Mouse (Mus musculus) sigmoid colon, adult 10 weeks (tissue): ENCODE measurements around the gene Zbtb8a. TPM values are rescaled to one million over a fixed set of nuclear protein-coding genes. Genes with fewer than 3 reads are reported as not detected.

Experiments
- polyA plus RNA-seq: library from polyadenylated mRNA; stranded (reverse); fragments of 350-450 nt; fragmentation: Illumina TruSeq; extraction: RNeasy Lipid Tissue Mini Kit (QIAGEN cat#74804); gene quantifications from one replicate; pipeline ENCODE4 v1.2.3, GENCODE M21; 2014; ENCODE audit warnings: low read depth, low replicate concordance

The Zbtb8a gene
- 4.0 TPM for polyA plus RNA-seq

GRCm38 (mm10) chr4:129377601-129378390, at the start of gene Zbtb8a:
Zbtb8a (minus strand) TSS chr4:129378116.

GRCm38 (mm10) chr4:129335216-129336074, 42.5 kb downstream of the Zbtb8a start, which contains the start of the genes Rbbp4 and Zbtb8os:
Rbbp4 (minus strand) TSS chr4:129335370.
Zbtb8os (plus strand) TSS chr4:129335695.

Other genes starting within 250 kb of the Zbtb8a start
- gene Fndc5, start 241.1 kb downstream of the Zbtb8a start, polyA plus RNA-seq = 2.3 TPM
- 67.4 TPM for gene S100pbp, start 188.4 kb downstream of the Zbtb8a start, polyA plus RNA-seq
- gene Yars, start 188.4 kb downstream of the Zbtb8a start, polyA plus RNA-seq = 10.1 TPM
- gene C77080, start 116.7 kb downstream of the Zbtb8a start, polyA plus RNA-seq = 16.0 TPM
- gene Sync, start 90.5 kb downstream of the Zbtb8a start, polyA plus RNA-seq = 2.7 TPM
- gene Rbbp4, start 42.7 kb downstream of the Zbtb8a start, polyA plus RNA-seq = 146 TPM
- gene Zbtb8os, start 42.4 kb downstream of the Zbtb8a start, polyA plus RNA-seq = 137 TPM
- gene Zbtb8b, start 62.7 kb upstream of the Zbtb8a start, polyA plus RNA-seq = not detected
- gene Bsdc1, start 83.5 kb upstream of the Zbtb8a start, polyA plus RNA-seq = 20.9 TPM
- not detected for gene Tssk3, start 112.9 kb upstream of the Zbtb8a start, polyA plus RNA-seq
- not detected for gene Fam229a, start 113.1 kb upstream of the Zbtb8a start, polyA plus RNA-seq
- gene Marcksl1, start 135.5 kb upstream of the Zbtb8a start, polyA plus RNA-seq = 15.8 TPM
- 77.8 TPM for gene Hdac1, start 164.6 kb upstream of the Zbtb8a start, polyA plus RNA-seq
- gene Lck, start 195.5 kb upstream of the Zbtb8a start, polyA plus RNA-seq = 0.28 TPM
- not detected for gene Fam167b, start 200.4 kb upstream of the Zbtb8a start, polyA plus RNA-seq
- gene Eif3i, start 222.5 kb upstream of the Zbtb8a start, polyA plus RNA-seq = 24.2 TPM
- gene Tmem234, start 222.6 kb upstream of the Zbtb8a start, polyA plus RNA-seq = 65.5 TPM
- gene Dcdc2b, start 236.1 kb upstream of the Zbtb8a start, polyA plus RNA-seq = not detected
- 10.8 TPM for gene Iqcc, start 241.0 kb upstream of the Zbtb8a start, polyA plus RNA-seq
- 4.7 TPM for gene Ccdc28b, start 245.8 kb upstream of the Zbtb8a start, polyA plus RNA-seq